Mouse (Mus musculus): ENCODE data around the gene Kbtbd2.

The Kbtbd2 gene

GRCm38 (mm10) chr6:56797311-56798151 lies at the start of gene Kbtbd2:
Kbtbd2 (minus strand) TSS chr6:56797813.
- DNase-seq: peak; percentile 95 to 98

DNA sequence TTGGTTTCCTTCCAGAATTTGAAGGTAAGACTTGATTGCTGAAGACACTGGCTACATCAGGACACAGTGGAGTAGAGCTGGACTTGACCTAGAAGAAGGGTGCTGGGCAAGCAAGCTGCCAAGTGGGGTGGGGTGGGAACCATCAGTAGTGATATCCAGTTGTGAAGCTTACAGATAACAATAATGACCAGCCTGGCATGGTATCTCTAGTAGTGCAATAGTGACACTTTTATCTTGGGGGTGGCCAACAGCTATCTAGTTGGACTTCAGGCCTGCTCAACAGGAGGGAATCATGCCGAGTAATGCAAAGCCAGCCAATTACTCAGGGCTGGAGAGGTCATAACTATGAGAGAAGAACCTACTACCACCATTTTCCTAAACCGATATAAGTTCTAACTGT lies 46.8 kb upstream of the Kbtbd2 start:
- no peak for DNase-seq

DNA sequence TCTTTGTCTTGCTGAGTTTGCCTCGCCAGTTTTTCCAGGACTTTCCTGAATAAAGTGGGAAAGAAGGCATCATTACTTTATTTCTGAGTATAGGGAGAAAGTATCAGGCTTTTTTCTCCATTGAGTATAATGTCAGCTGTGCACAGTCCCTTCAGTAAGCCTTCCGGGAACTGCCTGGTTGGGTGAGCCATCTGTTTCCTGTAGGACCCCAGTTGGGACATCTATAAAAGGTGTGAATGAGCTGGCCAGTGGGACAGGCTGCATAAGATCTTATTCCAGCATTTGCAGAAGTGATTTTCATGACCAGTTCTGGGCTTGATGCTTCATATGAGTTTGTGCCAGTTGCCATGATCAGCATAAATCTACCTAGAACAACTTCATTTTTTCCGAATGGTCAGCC lies 45.6 kb upstream of the Kbtbd2 start:
- no peak for DNase-seq

DNA sequence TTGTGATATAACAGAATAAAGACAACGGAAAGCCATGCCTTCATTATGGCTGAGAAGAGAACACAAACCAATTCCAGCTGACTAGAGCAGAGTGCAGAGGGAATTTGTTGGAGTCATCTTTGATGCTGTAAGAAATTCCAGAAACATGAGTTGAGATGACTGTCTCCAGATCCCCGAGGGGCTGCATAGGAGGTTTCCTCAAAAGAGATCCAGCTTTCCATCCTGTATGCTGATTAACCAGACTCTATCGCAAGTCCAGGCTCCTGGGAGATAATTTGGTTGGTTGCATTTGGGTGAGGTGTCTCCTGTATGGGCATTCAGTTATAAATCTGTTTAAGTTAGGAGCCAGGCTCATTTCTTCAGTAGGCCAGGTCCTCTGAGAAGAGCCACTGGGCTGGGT lies 40.0 kb upstream of the Kbtbd2 start:
- DNase-seq: no peak

GRCm38 (mm10) chr6:56837166-56837565 lies 39.6 kb upstream of the Kbtbd2 start:
- no peak for DNase-seq

- DNase-seq: no peak
Observed at GRCm38 (mm10) chr6:56835532-56835931, 37.9 kb upstream of the Kbtbd2 start.

DNA sequence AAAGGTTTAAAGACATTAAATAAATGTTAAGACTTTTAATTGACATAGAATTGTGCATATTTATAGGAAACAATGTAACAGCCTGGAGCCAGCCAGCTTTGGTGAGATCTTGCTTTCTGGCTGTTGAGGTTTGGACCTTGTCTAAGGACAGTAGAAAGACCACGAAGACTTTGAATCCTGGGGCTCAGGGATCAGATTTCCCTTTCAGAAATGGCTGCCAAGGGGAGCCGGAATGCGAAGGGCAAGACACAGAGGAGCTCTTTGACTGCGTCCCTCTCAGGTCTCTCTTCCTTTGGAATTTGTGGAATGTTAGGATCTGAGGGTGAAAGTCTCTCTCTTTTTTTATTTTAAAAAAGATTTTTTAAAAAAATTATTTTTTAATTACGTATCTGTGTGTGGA lies 37.2 kb upstream of the Kbtbd2 start:
- DNase-seq: peak in 1 of 2 experiments; percentile 8

DNA sequence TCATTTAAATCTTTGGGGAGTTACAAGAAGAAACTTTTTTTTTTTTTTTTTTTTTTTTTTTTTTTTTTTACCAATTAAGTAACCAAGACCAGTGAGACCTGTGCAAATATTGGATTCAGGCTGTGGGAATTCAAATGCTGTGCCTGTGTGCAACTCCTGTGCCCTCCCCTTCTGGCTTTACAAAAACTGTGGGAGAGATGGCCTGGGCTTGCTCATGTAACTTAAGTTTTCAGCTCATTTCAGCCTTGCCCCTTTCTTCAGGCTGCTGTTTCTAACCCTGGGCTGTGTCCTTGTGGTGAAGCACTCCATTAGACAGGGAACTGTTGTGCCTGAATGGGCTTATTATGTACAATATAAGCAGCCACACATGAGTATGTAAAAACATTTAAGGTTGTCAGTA lies 35.2 kb upstream of the Kbtbd2 start:
- no peak for DNase-seq

DNA sequence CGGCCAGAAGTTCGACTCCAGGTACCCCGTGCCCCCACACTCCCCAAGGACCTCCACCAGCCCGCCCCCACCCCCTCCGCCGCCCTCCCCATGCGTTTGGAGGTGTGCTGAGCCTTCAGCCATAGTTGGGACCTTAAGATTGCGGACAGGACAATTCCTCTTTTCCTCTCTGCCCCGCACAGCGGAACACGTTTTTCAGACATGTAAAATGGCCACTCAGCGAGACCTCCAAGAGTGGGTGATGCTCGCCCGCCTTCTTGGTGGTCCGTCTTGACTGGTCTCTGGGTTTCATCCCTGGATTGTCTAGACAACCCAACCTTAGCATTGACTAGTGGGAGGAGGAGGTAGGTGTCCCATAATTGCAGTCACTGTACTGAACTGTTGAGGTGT lies 34.8 kb upstream of the Kbtbd2 start:
- DNase-seq: peak; percentile 5 to 43

DNA sequence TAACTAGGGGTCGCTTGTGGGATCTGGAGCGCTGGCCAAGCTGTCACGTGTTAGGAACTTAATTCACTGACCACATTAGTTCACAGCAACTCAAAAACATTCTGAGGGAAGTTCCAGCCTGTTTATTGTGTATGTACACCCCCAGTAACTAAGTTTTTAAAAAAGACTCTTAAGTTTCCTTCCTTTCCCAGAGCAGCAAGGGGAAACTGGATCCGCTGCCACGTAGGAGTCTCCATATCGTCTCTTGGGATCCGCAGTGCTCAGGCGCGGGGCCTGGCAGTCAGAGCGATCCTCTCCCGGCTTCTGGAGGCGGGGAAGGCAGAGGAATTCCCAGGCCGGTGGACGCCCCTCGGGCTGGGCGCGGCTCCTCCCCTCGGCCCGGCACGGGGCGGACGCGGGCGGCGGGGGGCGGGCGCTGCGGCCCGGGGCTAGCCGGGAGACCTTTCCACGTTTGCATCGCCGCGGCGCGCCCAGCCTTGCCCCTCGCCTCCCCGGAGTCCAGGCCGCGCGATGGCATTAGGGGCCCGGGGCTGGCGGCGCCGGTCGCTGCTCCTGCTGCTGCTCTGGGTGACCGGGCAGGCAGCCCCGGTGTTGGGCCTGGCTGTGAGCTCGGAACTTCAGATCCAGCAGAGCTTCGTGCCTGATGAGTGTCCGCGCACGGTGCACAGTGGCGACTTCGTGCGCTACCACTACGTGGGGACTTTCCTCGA lies 34.2 kb upstream of the Kbtbd2 start, which contains the start of gene Fkbp9:
Gene Fkbp9 (plus strand): TSS at position 363 of the 710 bp plus-strand sequence.
- DNase-seq: peak; percentile 84 to 93

DNA sequence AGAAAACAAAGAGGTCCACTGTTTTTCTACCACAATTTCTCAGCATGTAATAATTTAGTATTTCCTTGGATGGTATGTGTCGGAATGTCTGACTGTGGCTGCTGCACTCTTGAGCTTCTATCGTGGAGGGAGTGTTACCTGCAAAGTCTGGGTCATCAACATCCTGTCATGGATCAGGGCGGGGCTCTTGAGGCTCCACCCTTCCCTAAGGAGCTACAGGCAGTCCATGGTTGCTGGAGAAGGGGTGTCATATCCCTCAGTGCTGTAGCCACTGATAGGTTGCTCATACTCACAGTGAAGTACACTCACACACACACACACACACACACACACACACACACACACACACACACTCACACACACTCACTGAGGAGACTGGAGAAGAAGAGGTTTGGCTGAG lies 28.0 kb upstream of the Kbtbd2 start:
- no peak for DNase-seq

GRCm38 (mm10) chr6:56819124-56819487 lies 21.5 kb upstream of the Kbtbd2 start:
- DNase-seq: no peak

GRCm38 (mm10) chr6:56818436-56819123 lies 21.0 kb upstream of the Kbtbd2 start:
- DNase-seq: no peak

- DNase-seq: no peak
Observed at GRCm38 (mm10) chr6:56813332-56813731, 15.7 kb upstream of the Kbtbd2 start.

DNA sequence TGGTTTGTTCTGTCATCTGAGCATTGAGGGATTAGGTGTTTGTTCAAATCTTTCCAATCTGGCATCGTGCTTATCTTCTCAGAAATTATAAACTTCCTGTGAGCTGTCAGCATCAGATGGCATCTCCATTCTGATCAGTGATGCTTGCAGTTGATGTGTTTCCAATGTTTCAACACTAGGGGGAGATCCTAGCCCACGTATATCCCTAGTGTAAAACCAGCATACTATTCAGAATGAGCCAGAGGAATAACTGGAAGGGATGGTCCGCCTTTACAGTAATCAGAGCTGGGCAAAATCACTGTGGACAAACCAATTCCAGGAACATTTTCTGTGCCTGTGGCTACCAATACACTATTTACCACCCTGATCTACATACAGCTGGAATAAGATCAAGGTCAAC lies 11.0 kb upstream of the Kbtbd2 start:
- peak in 1 of 2 experiments; percentile 42 for DNase-seq

DNA sequence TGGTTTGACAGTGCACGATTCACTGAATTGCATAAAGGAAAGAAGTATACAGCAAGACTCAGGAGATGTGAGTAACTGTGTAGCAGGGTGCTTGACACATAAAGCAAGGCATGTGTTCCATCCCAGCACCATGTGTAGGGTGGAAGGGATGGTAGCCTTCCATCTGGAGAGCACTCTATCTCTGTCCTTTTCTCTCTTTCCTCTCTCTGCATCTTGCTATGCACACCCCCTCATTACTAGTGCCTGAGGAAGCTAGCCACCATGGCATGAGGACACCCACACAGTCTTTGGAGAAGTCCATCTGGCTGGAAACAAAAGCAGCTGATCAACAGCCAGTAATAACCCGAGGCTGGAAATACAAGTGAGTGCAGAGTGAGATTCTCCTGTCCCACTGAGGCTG lies 8.6 kb upstream of the Kbtbd2 start:
- DNase-seq: no peak

DNA sequence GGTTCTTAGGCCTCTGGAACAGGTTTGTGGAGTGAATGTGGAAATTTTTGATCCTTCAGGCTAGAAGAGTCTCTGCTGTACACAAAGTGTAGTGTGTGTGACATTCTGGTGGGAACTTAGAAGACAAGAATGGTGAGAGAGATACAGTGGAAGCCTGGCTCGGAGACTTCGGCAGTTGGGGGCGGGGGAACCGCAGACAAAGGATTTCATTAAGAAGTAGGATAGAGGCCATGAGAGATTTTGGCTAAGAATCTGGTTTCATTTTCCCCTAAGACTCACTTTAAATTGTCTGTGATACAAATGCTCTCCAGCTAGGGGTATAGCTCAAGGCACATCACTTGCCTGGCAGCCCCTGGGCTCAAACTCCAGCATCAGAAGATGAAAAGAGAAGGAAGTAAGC lies 7.4 kb upstream of the Kbtbd2 start:
- no peak for DNase-seq

DNA sequence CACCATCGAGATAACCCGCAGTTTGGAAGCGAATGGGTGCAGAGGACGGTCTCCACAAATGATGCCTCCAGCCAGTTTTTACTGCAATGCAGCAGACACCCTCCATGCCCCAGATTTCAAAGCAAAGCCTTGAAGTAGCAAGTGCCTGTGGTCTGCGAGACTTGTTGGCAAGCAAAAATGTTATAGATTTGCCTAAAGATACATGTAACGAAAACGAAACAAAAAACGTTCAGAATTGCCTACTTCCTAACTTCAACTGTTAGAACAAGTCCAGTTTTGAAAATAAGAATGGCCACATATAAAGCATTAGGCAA lies 496 bp upstream of the Kbtbd2 start:
- DNase-seq: peak in 1 of 2 experiments; percentile 13

GRCm38 (mm10) chr6:56796668-56797141 lies 908 bp downstream of the Kbtbd2 start:
- peak; percentile 55 to 70 for DNase-seq

DNA sequence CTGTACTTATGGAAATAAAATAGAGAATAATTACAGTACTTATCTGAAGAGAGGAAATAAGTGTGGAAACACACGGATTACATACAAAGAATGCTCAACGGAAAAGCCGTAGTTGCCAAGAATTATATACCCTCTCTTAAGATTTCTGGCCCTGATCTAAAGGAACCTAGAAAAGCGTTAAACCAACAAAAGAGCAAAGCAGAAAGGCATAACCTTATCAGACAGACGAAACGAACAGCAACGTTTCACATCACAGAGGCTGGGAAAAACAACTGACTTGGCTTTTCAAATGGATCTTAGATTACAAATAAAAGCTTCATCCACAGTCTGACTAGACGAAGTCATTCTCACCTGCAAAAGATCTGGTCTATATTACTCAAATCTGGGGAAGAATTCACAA lies 1.4 kb downstream of the Kbtbd2 start:
- DNase-seq: no peak

DNA sequence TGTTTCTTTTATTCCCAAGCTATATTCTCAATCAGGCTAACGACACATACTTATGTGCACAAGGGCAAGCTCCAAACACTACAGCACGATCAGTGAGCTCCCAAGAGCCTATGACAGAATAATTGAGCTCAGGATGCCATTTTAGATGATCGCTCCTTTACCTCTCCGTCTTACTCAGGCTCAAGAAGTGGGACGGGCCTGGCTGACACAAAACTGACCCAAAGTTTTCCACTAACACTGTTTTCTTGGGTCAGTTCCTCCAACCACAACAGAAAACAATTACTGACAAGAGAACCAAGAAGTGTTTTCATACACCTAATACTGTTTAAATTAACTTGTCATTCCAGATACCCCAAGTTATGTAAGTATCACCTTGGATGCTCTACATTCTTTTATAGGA lies 2.8 kb downstream of the Kbtbd2 start:
- DNase-seq: no peak

GRCm38 (mm10) chr6:56789336-56789735 lies 8.3 kb downstream of the Kbtbd2 start:
- no peak for DNase-seq

- no peak for DNase-seq
Observed at GRCm38 (mm10) chr6:56787668-56788067, 9.9 kb downstream of the Kbtbd2 start.

- no peak for DNase-seq
Observed at GRCm38 (mm10) chr6:56785068-56785467, 12.5 kb downstream of the Kbtbd2 start.
